Mouse (Mus musculus) cerebellum, adult 2 months (tissue): ENCODE data around the gene Prkce.

Experiments used
- CTCF ChIP-seq: fragments of 200-500 bp; IDR thresholded peaks from 2 replicates; pipeline ENCODE4 v1.5.1; 2011; ENCODE audit warnings: low read depth, mild to moderate bottlenecking, control low read depth, low read length, moderate library complexity, borderline replicate concordance; ENCODE audit not compliant: insufficient read depth
- POLR2A ChIP-seq: fragments of 200-500 bp; IDR thresholded peaks from 2 replicates; pipeline ENCODE4 v1.6.1; 2011; ENCODE audit warnings: low read length, control low read depth, borderline replicate concordance; ENCODE audit not compliant: insufficient read depth

- no peak for TF ChIP-seq POLR2A
- TF ChIP-seq CTCF: no peak
Observed at GRCm38 (mm10) chr17:86364349-86365075, 196.9 kb downstream of the Prkce start.
